Mouse (Mus musculus): Measurements from ENCODE around the gene Mcm3ap.

DNA sequence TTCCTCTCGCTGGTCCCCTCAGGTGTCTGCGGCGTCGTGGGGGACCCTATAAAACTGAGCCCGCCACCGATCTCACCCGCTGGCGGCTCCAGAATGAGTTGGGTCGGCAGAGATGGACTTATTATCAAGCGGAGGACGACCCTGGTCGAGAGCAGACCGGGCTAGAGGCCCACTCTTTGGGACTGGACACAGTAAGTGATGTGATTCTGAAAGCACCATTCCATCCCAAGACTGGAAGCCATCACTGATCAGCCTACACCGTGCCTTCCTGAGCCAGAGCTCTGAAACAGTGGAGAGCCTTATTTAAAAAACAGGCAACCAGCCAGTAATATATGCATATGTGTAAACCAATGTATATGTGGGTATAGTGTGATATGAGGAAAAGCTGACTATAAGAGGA, 63.1 kb downstream of the Mcm3ap start:
- no peak for TF ChIP-seq FLI1 (IDR thresholded peaks at IDR 0.05; ENCODE audit: low read length)
- no peak for TF ChIP-seq GATA1 (IDR thresholded peaks at IDR 0.05; ENCODE audit: borderline replicate concordance, low read length)

Data from megakaryocyte, embryonic 14.5 days (primary cell).